9 mouse cellular contexts compared by ENCODE assay signal in genomic region chr11:69914372-69914764, GRCm38 (mm10). TPM values are rescaled to one million over a fixed set of nuclear protein-coding genes. Genes with fewer than 3 reads are reported as not detected.
A peak's percentile ranks its signal among the peaks of the same experiment; 100 is the strongest.
DNase-seq lines count a peak whose midpoint lies in the region; ATAC-seq lines count a peak whose summit lies in the region.
"Had no signal": no experiment of that assay in that cellular context is flagged by ENCODE, and none has a peak within 500 bp of the region (broad histone marks: within the 10 kb centered on the region; RNA-seq: fewer than 3 reads in every experiment).

No protein-coding gene starts in this region.

- WGBS in heart, embryonic 12.5 days, result 2% methylated on average over 17 of the region's 17 CpGs
- WGBS in forebrain, embryonic 12.5 days, result 2% methylated on average over 17 of the region's 17 CpGs
- under 1% methylated on average over 17 of the region's 17 CpGs for WGBS in liver, embryonic 12.5 days (ENCODE audit: insufficient replicate concordance)

- H3K27me3 ChIP-seq in heart, embryonic 12.5 days (replicated peaks), result no peaks in the 10 kb centered on the region
- H3K27me3 ChIP-seq in forebrain, embryonic 12.5 days, result no peaks in the 10 kb centered on the region
- no peaks in the 10 kb centered on the region for H3K27me3 ChIP-seq in liver, embryonic 12.5 days (replicated peaks)
- H3K27me3 ChIP-seq: Patski had no signal

- no peaks in the 10 kb centered on the region for H3K9me3 ChIP-seq in heart, embryonic 12.5 days (replicated peaks)
- no peaks in the 10 kb centered on the region for H3K9me3 ChIP-seq in forebrain, embryonic 12.5 days
- no peaks in the 10 kb centered on the region for H3K9me3 ChIP-seq in liver, embryonic 12.5 days (replicated peaks)

- peak overlapping the region; percentile 92 for H3K4me3 ChIP-seq in heart, embryonic 12.5 days
- peak overlapping the region; percentile 89 for H3K4me3 ChIP-seq in forebrain, embryonic 12.5 days (replicated peaks)
- H3K4me3 ChIP-seq in liver, embryonic 12.5 days, result peak overlapping the region; percentile 86

- peak overlapping the region; percentile 84 for H3K27ac ChIP-seq in heart, embryonic 12.5 days (ENCODE audit: poor library complexity, severe bottlenecking)
- H3K27ac ChIP-seq in forebrain, embryonic 12.5 days, result peak overlapping the region; percentile 90
- peak overlapping the region; percentile 99 for H3K27ac ChIP-seq in liver, embryonic 12.5 days

- peak overlapping the region; percentile 93 for H3K9ac ChIP-seq in heart, embryonic 12.5 days
- peak overlapping the region; percentile 90 for H3K9ac ChIP-seq in forebrain, embryonic 12.5 days
- H3K9ac ChIP-seq in liver, embryonic 12.5 days, result peak overlapping the region; percentile 100

- H3K36me3 ChIP-seq in heart, embryonic 12.5 days, result peaks cover 85% of the 10 kb centered on the region
- H3K36me3 ChIP-seq in forebrain, embryonic 12.5 days (replicated peaks), result peaks cover 89% of the 10 kb centered on the region
- peaks cover 91% of the 10 kb centered on the region for H3K36me3 ChIP-seq in liver, embryonic 12.5 days

- H3K4me1 ChIP-seq in heart, embryonic 12.5 days (replicated peaks), result peaks cover 43% of the 10 kb centered on the region
- H3K4me1 ChIP-seq in forebrain, embryonic 12.5 days, result peaks cover 41% of the 10 kb centered on the region
- H3K4me1 ChIP-seq in liver, embryonic 12.5 days, result peaks cover 60% of the 10 kb centered on the region

- no peak for ATAC-seq in heart, embryonic 12.5 days (ENCODE audit: insufficient number of reproducible peaks, low FRiP score)
- ATAC-seq in forebrain, embryonic 12.5 days (ENCODE audit: low FRiP score), result no peak
- ATAC-seq in liver, embryonic 12.5 days, result peak; percentile 19; the same call in 1 of the 2 replicates

- no peak for DNase-seq in heart, adult 11 months
- DNase-seq in ES-CJ7 (ENCODE audit: low read depth, low spot score), result peak; percentile 73
- peak; percentile 62 for DNase-seq in testis, postnatal 10 days (ENCODE audit: low spot score)
- DNase-seq in cerebellum, adult 9-11 months, result no peak
- DNase-seq in gastrocnemius, postnatal 4 days (ENCODE audit: low spot score in 2 of 2), result no peak

- peak overlapping the region; percentile 98 for H3K4me2 ChIP-seq in heart, embryonic 12.5 days
- peak overlapping the region; percentile 100 for H3K4me2 ChIP-seq in forebrain, embryonic 12.5 days
- H3K4me2 ChIP-seq in liver, embryonic 12.5 days, result peak overlapping the region; percentile 92

RNA-seq across cellular contexts. Expression of gene Gps2, which starts 0.7 kb away (rescaled TPM):
- polyA plus RNA-seq in heart, embryonic 12.5 days (2016; fragmentation: Nextera tagmentation; extraction: Ambion mirVana), result 49.2 and 50.6 TPM in 2 replicates
- 95.8 and 99.1 TPM in 2 replicates for polyA plus RNA-seq in forebrain, embryonic 12.5 days (2016; fragmentation: Nextera tagmentation; extraction: Ambion mirVana)
- 125 TPM in 2 replicates for polyA plus RNA-seq in liver, embryonic 12.5 days (2016; fragmentation: Nextera tagmentation; extraction: Ambion mirVana)
- total RNA-seq in gastrocnemius, postnatal 4 days (2021), result 10 to 100 TPM; 35.9 to 44.5 TPM

RNA-seq across cellular contexts. Expression of gene Eif5a, which starts 7.4 kb away (rescaled TPM):
- 1,286 and 1,307 TPM in 2 replicates for polyA plus RNA-seq in heart, embryonic 12.5 days (2016; fragmentation: Nextera tagmentation; extraction: Ambion mirVana)
- polyA plus RNA-seq in forebrain, embryonic 12.5 days (2016; fragmentation: Nextera tagmentation; extraction: Ambion mirVana), result 1,678 TPM in 2 replicates
- 2,199 and 2,266 TPM in 2 replicates for polyA plus RNA-seq in liver, embryonic 12.5 days (2016; fragmentation: Nextera tagmentation; extraction: Ambion mirVana)
- total RNA-seq in gastrocnemius, postnatal 4 days (2021), result 100 to 1,000 TPM; 565 to 571 TPM

RNA-seq across cellular contexts. Expression of gene Neurl4, which starts 13.5 kb away (rescaled TPM):
- polyA plus RNA-seq in heart, embryonic 12.5 days (2016; fragmentation: Nextera tagmentation; extraction: Ambion mirVana), result 7.6 and 9.2 TPM in 2 replicates
- polyA plus RNA-seq in forebrain, embryonic 12.5 days (2016; fragmentation: Nextera tagmentation; extraction: Ambion mirVana), result 18.9 and 19.3 TPM in 2 replicates
- 4.5 and 5.7 TPM in 2 replicates for polyA plus RNA-seq in liver, embryonic 12.5 days (2016; fragmentation: Nextera tagmentation; extraction: Ambion mirVana)
- total RNA-seq in gastrocnemius, postnatal 4 days (2021), result 10 to 100 TPM; 32.3 to 36.9 TPM

RNA-seq across cellular contexts. Expression of gene 2810408A11Rik, which starts 13.6 kb away (rescaled TPM):
- 4.7 and 5.2 TPM in 2 replicates for polyA plus RNA-seq in heart, embryonic 12.5 days (2016; fragmentation: Nextera tagmentation; extraction: Ambion mirVana)
- 22.4 TPM in 2 replicates for polyA plus RNA-seq in forebrain, embryonic 12.5 days (2016; fragmentation: Nextera tagmentation; extraction: Ambion mirVana)
- 2.3 TPM in 2 replicates for polyA plus RNA-seq in liver, embryonic 12.5 days (2016; fragmentation: Nextera tagmentation; extraction: Ambion mirVana)
- 1 to 10 TPM; 3.2 to 4.1 TPM for total RNA-seq in gastrocnemius, postnatal 4 days (2021)

RNA-seq across cellular contexts. Expression of gene Acap1, which starts 19.0 kb away (rescaled TPM):
- polyA plus RNA-seq in heart, embryonic 12.5 days (2016; fragmentation: Nextera tagmentation; extraction: Ambion mirVana), result 10.3 and 11.2 TPM in 2 replicates
- 0.47 and 0.83 TPM in 2 replicates for polyA plus RNA-seq in forebrain, embryonic 12.5 days (2016; fragmentation: Nextera tagmentation; extraction: Ambion mirVana)
- 7.6 and 8.1 TPM in 2 replicates for polyA plus RNA-seq in liver, embryonic 12.5 days (2016; fragmentation: Nextera tagmentation; extraction: Ambion mirVana)
- total RNA-seq in gastrocnemius, postnatal 4 days (2021), result 1 to 10 TPM in 1 of 2 experiments, under 1 TPM in 1; 0.65 to 1.1 TPM

Comparison
In these comparisons a context has a peak if more than half of its experiments do, and no peak if none do; other contexts are left out.
1. DNase-seq: peak in ES-CJ7 (single experiment) and testis, postnatal 10 days (single experiment); none in heart, adult 11 months (single experiment), cerebellum, adult 9-11 months (single experiment) and gastrocnemius, postnatal 4 days (0 of 2).
2. Peak in every context shown above with its lines, with median percentiles within 50 percentile points of each other: H3K27ac ChIP-seq, H3K4me2 ChIP-seq, H3K4me3 ChIP-seq and H3K9ac ChIP-seq.